Comparison of ENCODE assay signal across 8 mouse cellular contexts in genomic region chr8:26747241-26747972, GRCm38 (mm10).
DNase-seq lines count a peak whose midpoint lies in the region; ATAC-seq and TF ChIP-seq lines count a peak whose summit lies in the region.

No protein-coding gene starts in this region.

- peaks cover 74% of the 10 kb centered on the region for H3K4me1 ChIP-seq in G1E (ENCODE audit: insufficient read depth, low read depth, low read length)
- H3K4me1 ChIP-seq in forebrain, embryonic 15.5 days = peaks cover 21% of the 10 kb centered on the region

- 24% methylated on average over 19 of the region's 19 CpGs for WGBS in forebrain, embryonic 15.5 days

- TF ChIP-seq CTCF in G1E (IDR thresholded peaks at IDR 0.05; ENCODE audit: low read depth, low read length) = no peak

- H3K27ac ChIP-seq in forebrain, embryonic 15.5 days (replicated peaks) = peak overlapping the region; percentile 36

- no peaks in the 10 kb centered on the region for H3K36me3 ChIP-seq in G1E (replicated peaks)
- H3K36me3 ChIP-seq in forebrain, embryonic 15.5 days = no peaks in the 10 kb centered on the region

- H3K4me2 ChIP-seq in forebrain, embryonic 15.5 days (replicated peaks) = peak overlapping the region; percentile 20

- peak; percentile 59 for DNase-seq in cerebellum, adult 9-11 months
- no peak for DNase-seq in cerebellum, adult 8-10 months
- DNase-seq in G1E (ENCODE audit: low spot score) = peak; percentile 40
- DNase-seq in kidney, postnatal 10 days = peak; percentile 34
- DNase-seq in heart, postnatal 36 days = no peak
- DNase-seq in heart, postnatal 4 days = no peak

- no peaks in the 10 kb centered on the region for H3K27me3 ChIP-seq in G1E (ENCODE audit: insufficient read depth, low read length)
- no peaks in the 10 kb centered on the region for H3K27me3 ChIP-seq in forebrain, embryonic 15.5 days

- H3K9ac ChIP-seq in forebrain, embryonic 15.5 days (replicated peaks) = 0 out of 2 replicates have a peak overlapping the region, but pooled peaks have one; percentile 23

- no peaks in the 10 kb centered on the region for H3K9me3 ChIP-seq in G1E (replicated peaks)
- no peaks in the 10 kb centered on the region for H3K9me3 ChIP-seq in forebrain, embryonic 15.5 days

- ATAC-seq in G1E (ENCODE audit: extremely low read depth, insufficient number of reproducible peaks, low FRiP score, poor library complexity, severe bottlenecking) = peak; percentile 91
- peak; percentile 74 for ATAC-seq in forebrain, embryonic 15.5 days (replicated peaks)
- peak; percentile 38 for ATAC-seq in megakaryocyte, adult 5-6 weeks (ENCODE audit: poor library complexity, severe bottlenecking)

- H3K4me3 ChIP-seq in G1E (ENCODE audit: low read depth, low read length) = peak overlapping the region; percentile 51; the same call in 1 of the 2 replicates
- no peak overlapping the region for H3K4me3 ChIP-seq in forebrain, embryonic 15.5 days

- intact Hi-C loops in heart, postnatal 36 days (cut with DNase I) = no loop called here

Comparison
In these comparisons a context has a peak if more than half of its experiments do, and no peak if none do; other contexts are left out.
1. DNase-seq: peak in cerebellum, adult 9-11 months (single experiment), G1E (single experiment) and kidney, postnatal 10 days (single experiment); none in cerebellum, adult 8-10 months (single experiment), heart, postnatal 36 days (0 of 2) and heart, postnatal 4 days (single experiment).
2. ATAC-seq: peak in every context shown above with its lines; median percentile 91 in G1E; 74 in forebrain, embryonic 15.5 days; 38 in megakaryocyte, adult 5-6 weeks.